Mouse (Mus musculus) frontal cortex, postnatal 25 days (tissue): ENCODE results near the gene Casz1.

ENCODE experiments used
- DNase-seq, 2 experiments: peaks; one replicate each; pipeline ENCODE4 v3.0.0; 2022; ENCODE audit warnings: low spot score in 2 of 2

Gene Casz1

GRCm38 (mm10) chr4:148938546-148938945, 134.3 kb downstream of the Casz1 start:
- no peak for DNase-seq

- DNase-seq: no peak
Measured at GRCm38 (mm10) chr4:148940674-148941211, 136.5 kb downstream of the Casz1 start.

DNA sequence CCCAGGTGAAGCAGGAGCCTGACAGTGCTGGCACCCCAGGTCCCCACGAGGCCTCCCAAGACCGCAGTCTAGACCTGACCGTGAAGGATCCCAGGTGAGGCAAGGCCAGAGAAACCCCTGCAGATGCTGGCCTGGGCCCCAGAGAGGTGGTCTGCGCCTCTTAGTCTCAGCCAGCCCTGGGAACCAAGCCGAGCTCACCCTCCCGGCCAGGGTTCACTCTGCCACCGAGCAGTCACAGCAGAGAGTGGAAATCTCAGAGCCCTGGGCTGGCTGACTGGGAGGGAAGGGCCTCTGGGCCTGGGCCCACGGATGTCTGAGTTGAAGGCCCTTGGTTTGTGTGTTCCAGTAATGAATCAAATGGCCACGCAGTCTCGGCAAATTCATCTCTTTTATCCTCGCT, 137.1 kb downstream of the Casz1 start:
- no peak for DNase-seq

GRCm38 (mm10) chr4:148943099-148943498, 138.9 kb downstream of the Casz1 start:
- DNase-seq: no peak

DNA sequence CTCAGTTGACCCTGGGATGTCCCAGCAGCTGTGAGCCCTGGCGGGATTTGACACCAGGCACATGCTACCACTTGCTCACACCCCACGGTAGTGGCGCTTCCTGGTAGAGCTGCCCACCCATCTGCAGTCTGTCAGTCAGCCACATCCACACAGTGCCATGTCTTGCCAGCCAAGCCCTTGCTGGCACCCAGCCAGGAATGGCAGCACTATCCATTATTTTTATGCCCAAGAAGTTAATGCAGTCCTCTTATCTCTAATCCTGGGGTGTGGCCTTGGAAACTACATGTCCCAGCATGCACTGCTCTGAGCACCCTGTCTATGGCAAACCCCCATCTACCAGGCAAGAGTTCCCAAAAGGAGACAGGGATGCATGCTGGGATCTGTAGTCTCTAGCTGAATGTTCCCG, 141.2 kb downstream of the Casz1 start:
- no peak for DNase-seq

DNA sequence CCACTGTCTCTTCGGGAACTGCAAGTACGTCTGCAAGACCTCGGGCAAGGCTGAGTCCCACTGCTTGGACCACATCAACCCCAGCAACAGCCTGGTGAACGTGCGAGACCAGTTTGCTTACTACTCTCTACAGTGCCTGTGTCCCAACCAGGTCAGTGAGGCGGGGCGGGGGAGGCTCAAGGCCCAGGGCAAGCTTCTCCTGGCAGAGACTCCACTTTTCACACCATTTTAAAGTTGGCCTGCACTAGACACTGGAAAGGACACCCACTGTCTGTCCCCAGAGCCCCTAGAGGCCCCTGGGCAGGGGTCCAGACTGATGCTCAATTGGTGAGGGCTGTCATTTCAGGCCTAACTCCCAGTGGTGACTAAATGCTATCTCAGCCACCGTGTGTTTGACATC, 141.8 kb downstream of the Casz1 start:
- no peak for DNase-seq

DNA sequence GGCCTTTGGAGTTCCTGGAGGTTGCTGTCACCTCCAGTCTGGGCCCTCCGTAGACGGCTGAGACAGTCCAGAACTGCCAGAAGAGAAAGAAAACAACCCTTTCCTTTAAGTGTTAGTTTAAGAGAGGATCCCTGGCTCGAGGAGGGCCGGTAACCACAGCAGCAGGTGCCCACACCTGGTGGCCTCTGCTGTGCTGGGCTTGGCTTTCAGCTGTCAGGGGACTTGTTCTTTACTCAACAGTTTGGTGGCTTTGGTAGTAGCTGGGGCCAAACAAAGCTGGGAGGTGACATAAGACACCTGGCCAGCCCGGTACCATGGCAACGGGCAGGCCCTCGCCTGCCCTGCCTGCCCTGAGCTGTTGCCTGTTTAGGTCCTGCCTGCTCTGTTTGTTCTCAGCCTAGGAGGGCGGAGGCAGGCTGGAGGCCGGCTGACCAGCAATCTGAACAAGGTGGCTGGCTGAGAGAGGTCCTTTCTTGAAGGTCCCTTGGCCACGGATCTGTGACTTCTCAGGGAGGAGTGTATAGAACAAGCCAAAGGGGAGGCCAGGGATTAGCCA, 143.7 kb downstream of the Casz1 start:
- no peak for DNase-seq

GRCm38 (mm10) chr4:148950487-148950886, 146.3 kb downstream of the Casz1 start:
- no peak for DNase-seq

- peak; percentile 32 to 56 for DNase-seq
Measured at GRCm38 (mm10) chr4:148950932-148951650, 146.9 kb downstream of the Casz1 start.

- peak in 1 of 2 experiments; percentile 28 for DNase-seq
Measured at GRCm38 (mm10) chr4:148951821-148952291, 147.6 kb downstream of the Casz1 start.

- DNase-seq: no peak
Measured at GRCm38 (mm10) chr4:148952328-148953222, 148.3 kb downstream of the Casz1 start.

DNA sequence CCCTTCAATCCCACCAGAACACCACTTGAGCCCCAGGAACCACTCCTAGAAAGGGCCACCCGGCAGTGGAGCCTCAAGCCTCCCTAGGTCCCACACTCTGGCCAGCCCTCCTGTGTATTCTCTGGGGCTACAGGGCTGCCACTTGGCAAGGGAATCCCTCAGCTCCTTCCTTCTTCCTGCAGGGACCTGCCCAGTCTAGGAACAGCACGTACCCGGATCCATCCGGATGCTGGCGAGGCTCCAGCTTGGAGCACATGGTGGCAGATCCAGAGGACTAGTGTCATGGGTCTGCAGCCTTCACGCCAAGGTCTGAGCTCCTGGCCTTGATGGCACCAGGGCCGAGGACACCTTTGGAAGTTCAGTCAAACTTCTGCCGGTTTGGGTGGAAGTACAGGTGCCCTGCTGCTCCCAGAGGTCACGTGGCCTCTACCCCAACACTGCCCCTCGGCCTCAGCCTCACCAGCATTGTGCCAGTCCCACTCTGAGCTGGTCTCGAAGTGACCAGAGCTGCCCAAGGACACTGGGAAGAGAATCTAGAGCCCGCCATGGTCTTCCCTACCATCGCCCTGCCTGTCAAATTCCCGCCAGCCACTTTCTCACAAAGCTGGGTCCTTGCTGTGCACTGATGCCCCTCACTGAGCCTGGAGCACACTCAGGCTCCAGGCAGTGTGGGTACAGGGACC, 151.0 kb downstream of the Casz1 start:
- DNase-seq: no peak

DNA sequence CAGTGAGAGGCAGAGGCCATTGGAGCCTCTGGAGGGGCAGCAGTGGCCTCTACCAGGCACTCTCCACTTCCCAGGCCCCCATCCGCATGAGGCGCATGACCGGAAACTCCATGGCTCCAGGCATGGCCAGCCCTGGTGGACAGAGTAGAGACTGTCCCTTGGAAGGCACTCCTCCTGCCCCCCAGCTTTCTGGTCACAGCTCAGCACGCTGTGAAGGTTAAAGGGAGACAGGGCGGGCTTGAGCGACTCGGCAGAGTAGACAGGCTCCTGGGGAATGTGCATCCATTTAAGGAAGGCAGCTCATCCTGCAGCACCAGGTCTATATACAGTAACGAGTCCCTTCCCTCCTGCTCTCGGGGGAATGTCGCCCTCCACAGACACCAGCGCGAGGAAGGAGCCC, 155.8 kb downstream of the Casz1 start:
- no peak for DNase-seq

DNA sequence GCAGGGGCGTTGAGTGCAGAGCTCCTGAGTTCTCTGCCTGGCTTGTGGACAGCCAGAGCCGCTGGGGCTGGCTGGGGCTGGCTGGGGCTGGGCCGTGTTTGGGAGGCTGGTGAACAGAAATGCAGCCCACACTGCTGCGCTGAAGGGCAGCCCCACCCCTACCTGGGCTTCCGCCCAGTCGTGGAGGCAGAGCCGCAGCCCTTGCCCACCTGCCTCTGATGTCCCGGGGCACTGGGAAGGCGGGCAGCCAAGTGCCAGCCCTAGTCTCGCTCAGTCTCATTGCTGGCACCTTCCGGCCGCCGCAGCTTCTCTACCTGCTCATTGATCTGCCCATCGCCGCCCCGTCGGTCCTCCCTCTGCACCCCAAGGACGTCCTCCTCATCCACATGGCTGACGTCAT, 156.9 kb downstream of the Casz1 start:
- no peak for DNase-seq

DNA sequence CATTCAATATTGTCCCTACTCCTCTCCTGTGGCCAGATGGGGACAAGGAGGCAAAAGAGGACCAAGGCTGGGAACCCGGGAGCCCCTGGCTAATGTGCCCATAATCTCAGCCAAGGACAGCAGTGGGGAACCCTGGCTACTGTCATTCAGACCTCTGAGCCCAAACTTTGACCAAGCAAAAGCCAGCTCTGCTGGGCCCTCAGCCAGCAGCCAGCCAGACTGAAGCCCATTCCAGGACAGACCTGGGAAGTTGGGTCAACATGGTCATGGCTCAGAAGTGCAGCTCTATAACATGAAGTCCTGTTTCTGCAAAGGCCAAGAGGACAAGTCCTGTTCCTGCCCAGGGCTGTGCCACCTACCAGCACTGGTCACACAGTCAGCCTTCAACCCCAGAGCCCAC, 157.9 kb downstream of the Casz1 start:
- no peak for DNase-seq

DNA sequence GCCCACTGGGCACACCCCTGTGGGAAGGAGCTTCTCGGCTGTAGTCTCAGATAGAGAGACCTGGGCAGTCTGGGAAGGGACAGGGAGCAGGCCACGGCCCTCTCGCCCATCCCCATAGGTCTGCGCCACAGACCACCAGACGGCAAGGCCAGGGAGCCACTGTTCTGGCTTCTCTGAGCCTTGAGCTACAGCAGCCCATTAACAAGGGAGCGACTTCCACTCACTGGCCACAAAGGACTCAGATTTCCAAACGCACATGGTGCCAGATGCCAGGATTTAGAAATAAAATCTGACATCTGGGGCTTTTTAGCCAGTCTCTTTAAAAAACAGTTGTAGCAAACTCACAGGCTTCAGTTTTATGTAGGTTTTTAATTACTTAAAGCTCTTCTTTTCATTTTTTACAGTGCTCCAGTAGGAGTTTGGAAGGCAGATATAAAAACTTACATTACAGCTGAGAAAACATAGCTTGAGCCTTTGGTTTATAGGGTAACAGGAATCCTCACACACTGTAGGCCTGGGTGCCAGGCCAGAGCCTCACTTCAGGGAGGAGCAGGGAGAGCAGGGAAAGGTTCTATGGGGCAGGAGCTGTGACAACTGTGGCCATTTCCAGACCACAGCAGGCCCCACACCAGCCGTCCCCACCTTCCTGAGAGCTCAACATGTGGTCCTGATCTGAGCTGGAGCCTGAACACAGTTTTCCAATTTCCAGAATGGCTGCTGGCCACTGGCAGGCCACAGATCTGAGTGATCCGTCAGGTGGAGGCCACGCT, 160.5 kb downstream of the Casz1 start:
- DNase-seq: no peak

DNA sequence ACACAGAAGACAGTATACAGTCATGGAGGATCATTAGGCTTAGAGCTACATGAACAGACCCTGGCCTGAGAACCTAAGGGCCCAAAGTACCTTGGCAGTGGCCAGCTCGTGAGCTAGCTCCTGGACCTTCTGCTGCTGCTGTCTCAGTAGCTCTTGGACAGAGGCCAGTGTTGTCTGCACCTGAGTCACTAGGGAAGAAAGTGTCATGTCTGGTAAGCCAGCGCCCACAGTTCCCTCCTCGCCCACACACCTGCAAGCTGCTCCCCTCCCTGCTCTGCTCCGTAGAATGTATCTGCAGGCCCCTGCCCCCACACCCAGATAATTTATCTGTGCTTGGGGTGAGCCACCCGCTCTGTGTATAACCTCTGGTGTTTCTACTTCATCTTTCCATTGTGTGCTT, 161.9 kb downstream of the Casz1 start:
- DNase-seq: no peak

DNA sequence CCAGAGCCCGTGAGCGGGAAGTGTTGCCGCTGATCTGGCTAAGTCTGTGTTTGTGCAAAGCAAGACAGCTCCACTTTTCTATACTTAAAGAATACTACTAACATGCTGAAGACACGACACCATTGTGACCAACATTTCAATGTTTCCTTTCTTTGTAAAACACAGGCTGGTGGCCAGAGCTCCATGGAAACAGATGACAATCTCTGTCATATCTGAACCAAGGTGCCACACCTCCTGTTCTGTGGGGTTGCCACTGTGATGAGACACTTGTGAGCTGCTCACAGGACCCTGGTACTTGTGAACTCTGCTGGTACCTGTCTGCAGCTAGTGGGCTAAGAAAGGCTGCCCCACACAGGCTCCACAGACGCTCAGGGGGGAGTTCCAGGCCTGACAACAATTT, 164.6 kb downstream of the Casz1 start:
- no peak for DNase-seq

DNA sequence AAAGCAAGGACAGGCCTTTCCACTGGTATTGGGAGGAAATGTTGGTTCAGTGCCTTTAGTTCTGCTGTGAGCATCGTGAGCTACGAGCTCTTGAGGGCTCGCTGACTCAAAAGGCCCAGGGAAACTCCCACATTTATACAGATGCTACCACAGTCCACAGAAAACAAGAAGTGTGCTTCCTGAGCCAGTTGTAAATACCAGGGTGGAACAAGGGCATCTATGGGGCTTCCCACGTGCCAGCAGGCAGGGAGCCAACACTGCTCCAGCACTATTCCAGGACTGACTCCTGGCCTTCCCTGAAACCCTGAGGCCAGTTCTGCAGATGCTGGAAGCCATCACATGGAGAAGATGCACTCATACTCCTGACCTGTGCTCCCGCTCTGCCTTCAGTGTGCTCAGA, 165.4 kb downstream of the Casz1 start:
- DNase-seq: no peak

- no peak for DNase-seq
Measured at GRCm38 (mm10) chr4:148970742-148971141, 166.5 kb downstream of the Casz1 start.
